Mouse (Mus musculus): ENCODE results near the gene Tma16.

Gene Tma16

DNA sequence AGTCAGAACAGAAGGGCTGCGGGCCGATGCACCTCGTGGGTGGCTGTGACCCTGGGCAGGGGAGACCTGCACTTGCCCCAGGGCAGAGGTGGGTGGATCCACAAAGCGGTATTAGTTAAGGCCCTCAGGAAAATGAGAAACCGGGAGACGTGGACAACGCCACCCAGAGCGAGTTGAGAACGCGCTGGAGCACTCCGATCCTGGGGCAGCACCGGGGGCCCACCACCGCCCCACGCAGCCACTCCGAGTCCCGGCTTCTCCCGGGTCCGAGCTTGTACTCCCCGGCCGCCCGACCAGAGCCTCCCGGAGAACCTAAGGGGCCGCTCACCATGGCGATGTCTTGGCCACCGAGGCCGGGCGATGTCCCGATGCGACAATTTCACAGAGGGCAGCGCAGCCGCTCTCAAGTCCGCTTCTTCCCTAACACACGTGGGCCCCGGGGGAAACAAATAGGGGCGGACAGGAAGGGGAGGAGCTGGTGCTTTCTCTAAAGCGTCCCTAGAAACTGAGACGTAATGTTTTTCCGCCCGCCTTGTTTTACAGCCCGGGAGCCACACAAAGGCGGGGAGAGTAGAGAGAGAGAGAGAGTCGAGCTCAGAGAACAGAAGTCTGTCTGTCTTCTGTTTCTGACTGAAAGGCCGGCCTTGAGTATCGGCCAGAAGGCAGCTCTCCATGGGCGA is at the start of gene Tma16:
TSS of gene Tma16 (minus strand) at position 447 of the 680 bp plus-strand sequence.
- in situ Hi-C loops (cut with MboI; ENCODE audit: unreplicated experiment in 2 of 2), result loop anchor here (5.0 to 25.0 kb wide), 4 partner anchors 376 to 1874 kb away; partner anchors contain the start of genes Msmo1 (in 2 of the 2) and Naf1 (in 2 of the 2)

DNA sequence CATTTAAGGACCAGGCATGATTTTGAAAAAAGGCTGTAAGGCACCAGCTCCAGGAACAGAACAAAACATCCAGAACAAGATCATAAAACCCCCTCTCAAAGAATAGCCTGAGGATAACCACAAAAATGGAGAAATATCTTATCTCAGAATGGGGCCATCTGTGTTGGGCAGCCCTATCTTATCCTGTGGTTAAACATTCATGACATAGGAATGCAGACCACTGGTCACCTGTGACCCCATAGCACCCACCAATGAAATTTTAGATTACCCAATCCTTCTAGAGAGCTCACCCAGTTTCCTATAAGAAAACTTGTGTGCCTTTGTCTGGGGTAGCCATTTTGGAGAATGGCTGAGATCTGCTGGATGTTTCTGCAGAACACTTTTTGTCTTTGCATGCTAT is 34.2 kb upstream of the Tma16 start:
- in situ Hi-C loops (cut with MboI; ENCODE audit: unreplicated experiment in 2 of 2), result loop anchor here in 1 of 2 experiments (25.0 kb wide), 1 partner anchor 392 kb away; no protein-coding TSS in a partner anchor

DNA sequence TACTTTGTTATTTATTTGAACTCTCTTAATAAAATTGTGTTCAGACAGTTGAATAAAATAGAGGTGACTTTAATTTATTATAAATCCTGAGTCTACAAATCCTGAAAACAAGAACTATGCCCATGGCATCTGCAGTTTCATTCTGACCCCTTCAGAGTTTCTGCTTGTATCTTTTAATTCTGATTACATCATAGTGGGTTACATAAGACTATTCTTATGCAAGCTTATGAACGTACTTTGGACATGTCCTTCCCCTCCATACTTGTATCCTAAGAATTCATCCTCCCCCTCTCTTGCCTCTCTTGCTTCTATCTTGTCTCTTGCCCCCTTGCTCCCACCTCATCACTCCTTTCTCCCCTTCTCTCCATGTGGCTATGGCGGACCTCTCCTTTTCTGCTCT is 32.8 kb upstream of the Tma16 start:
- in situ Hi-C loops (cut with MboI; ENCODE audit: unreplicated experiment in 2 of 2), result loop anchor here in 1 of 2 experiments (25.0 kb wide), 1 partner anchor 393 kb away; no protein-coding TSS in a partner anchor

DNA sequence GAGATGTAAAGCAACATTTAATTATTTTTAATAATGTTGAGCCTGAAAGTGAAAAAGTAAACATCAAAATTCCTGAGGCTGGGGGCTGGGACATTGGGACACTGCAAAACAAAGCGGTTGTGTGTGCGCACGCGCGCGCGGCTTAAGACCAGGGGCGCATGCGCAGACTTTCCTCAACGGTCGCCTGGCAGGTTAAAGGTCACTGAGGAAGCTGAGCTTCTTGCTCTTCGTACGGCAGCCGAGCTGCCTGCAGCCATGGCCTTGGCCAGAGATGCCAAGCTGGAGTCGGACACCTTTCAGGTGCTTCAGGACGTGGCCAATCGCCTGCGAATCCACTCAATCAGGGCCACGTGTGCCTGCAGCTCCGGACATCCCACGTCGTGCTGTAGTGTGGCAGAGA is 25.2 kb upstream of the Tma16 start, which contains the start of gene Tktl2:
TSS of gene Tktl2 (plus strand) at position 220 of the 400 bp plus-strand sequence.
- in situ Hi-C loops (cut with MboI; ENCODE audit: unreplicated experiment in 2 of 2), result loop anchor here in 1 of 2 experiments (25.0 kb wide), 1 partner anchor 401 kb away; no protein-coding TSS in a partner anchor

GRCm38 (mm10) chr8:66503381-66503780 is 17.1 kb upstream of the Tma16 start:
- in situ Hi-C loops (cut with MboI; ENCODE audit: unreplicated experiment in 2 of 2), result loop anchor here in 1 of 2 experiments (25.0 kb wide), 1 partner anchor 409 kb away; no protein-coding TSS in a partner anchor

DNA sequence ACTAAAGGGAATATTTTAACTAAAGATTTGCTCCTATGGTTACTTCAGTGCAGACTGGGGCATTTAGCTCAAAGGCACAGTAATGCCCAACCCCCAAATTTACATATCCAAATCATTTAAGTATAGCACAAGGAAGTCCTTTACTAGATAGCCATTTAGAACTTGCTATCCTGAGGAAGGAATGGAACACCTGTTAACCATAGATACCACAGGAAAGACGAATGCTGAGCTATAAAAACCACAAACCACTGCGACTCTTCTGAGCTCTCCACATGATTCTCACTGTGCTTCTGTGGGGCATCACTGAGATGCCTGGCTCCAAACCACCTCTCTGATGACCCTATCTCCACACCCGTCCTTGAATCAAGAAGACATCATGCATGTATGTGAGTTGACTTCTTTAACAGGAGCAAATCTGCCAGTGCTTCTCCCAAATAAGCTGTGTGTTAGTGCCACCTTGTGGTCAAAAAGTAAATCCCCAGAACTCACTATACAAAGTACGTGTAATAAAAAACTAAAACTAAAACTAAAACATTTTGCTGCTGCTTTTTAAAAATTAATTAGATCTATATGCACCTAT is 10.8 kb upstream of the Tma16 start:
- in situ Hi-C loops (cut with MboI; ENCODE audit: unreplicated experiment in 2 of 2), result loop anchor here (5.0 to 25.0 kb wide), 6 partner anchors 45 to 1885 kb away; partner anchors contain the start of genes Msmo1 (in 2 of the 2), Naf1 (in 2 of the 2) and Tmem192 (in 1 of the 2)

DNA sequence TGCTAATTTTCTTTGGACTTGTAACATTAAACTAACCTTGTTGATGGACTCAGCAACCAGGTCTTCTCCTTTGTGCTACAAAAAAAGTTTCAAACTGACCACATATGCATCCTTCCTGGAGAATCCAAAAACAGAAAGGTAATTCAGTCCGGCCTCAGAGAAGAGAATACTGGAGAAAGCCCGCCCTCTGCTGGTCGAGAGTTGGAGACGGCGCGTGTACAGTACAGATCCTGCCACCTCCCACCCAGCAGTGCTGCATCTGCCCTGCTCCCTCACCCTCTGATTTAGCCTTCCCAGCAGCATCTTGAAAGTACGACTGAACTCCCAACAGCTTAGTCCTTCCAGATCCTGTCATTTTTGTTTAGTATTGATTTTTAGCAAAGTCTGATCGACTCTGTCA is 9.4 kb upstream of the Tma16 start:
- in situ Hi-C loops (cut with MboI; ENCODE audit: unreplicated experiment in 2 of 2), result loop anchor here (5.0 to 25.0 kb wide), 6 partner anchors 43 to 1883 kb away; partner anchors contain the start of genes Msmo1 (in 2 of the 2), Naf1 (in 2 of the 2) and Tmem192 (in 1 of the 2)

GRCm38 (mm10) chr8:66494496-66494895 is 8.2 kb upstream of the Tma16 start:
- in situ Hi-C loops (cut with MboI; ENCODE audit: unreplicated experiment in 2 of 2), result loop anchor here (25.0 kb wide), 3 partner anchors 368 to 1882 kb away; partner anchors contain the start of genes Msmo1 (in 2 of the 2) and Naf1 (in 2 of the 2)

- in situ Hi-C loops (cut with MboI; ENCODE audit: unreplicated experiment in 2 of 2), result loop anchor here (25.0 kb wide), 3 partner anchors 372 to 1878 kb away; partner anchors contain the start of genes Msmo1 (in 2 of the 2) and Naf1 (in 2 of the 2)
Measured at GRCm38 (mm10) chr8:66490624-66491023, 4.3 kb upstream of the Tma16 start.

DNA sequence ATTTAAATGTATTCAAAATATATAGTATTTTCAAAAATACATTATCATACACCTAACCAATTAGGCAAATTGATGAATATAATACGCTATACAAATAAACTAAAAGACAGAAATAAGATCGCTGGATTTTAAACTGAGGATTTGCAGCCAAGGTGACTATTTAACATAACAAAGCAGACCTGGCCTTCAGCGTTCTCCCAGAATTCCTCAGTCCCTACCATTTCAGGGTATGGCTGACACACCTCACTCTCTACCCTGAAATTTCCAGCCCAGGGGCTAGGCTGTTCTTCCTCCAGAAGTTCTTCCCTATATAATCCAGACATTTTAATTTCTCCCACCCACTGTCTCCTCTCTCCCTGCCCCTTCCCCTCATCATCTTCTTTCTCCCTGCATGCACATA is 2.2 kb upstream of the Tma16 start:
- in situ Hi-C loops (cut with MboI; ENCODE audit: unreplicated experiment in 2 of 2), result loop anchor here (5.0 to 25.0 kb wide), 4 partner anchors 374 to 1876 kb away; partner anchors contain the start of genes Msmo1 (in 2 of the 2) and Naf1 (in 2 of the 2)

- in situ Hi-C loops (cut with MboI; ENCODE audit: unreplicated experiment in 2 of 2), result loop anchor here (25.0 kb wide), 3 partner anchors 385 to 1865 kb away; partner anchors contain the start of genes Msmo1 (in 2 of the 2) and Naf1 (in 2 of the 2)
Measured at GRCm38 (mm10) chr8:66476880-66477279, 9.4 kb downstream of the Tma16 start.

DNA sequence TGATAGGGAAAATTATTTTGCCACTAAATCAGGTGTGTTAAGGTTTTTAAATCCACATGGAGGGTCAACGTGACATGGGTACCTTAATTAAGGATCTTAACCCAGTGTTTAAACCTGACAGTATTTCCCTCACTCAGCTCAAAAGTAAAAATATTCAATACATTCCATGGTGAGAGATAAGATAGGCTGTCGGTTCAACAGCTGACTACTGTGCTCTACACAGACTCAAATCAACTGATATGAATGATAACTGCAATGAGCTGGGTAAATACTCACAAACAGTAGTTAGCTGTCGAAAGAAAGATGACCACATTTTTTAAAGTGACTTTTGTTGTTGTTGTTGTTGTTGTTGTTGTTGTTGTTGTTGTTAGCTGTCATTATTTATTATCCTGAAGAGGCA is 16.5 kb downstream of the Tma16 start:
- in situ Hi-C loops (cut with MboI; ENCODE audit: unreplicated experiment in 2 of 2), result no loop called here

GRCm38 (mm10) chr8:66457057-66457456 is 29.3 kb downstream of the Tma16 start:
- in situ Hi-C loops (cut with MboI; ENCODE audit: unreplicated experiment in 2 of 2), result no loop called here

DNA sequence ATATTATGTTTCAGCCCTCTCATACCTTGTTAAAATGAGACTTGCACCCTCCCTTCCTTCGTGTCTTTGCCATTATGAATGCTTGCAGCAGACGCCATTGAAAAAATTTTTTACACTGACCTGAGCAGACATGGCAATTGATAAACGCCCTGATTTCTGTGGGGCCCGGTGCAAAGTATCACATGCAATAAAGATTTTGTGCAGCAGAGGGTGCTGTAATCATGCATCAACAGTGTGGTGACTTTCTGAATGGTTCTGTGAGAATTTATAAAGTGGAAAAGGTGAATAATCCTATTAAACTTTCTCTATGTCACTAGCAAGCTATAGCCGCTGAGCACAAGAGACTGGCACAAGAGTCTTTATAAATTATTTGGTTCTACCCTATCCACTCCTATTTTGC is 35.6 kb downstream of the Tma16 start:
- in situ Hi-C loops (cut with MboI; ENCODE audit: unreplicated experiment in 2 of 2), result loop anchor here in 1 of 2 experiments (5.0 kb wide), 2 partner anchors 47 to 952 kb away; no protein-coding TSS in a partner anchor

- in situ Hi-C loops (cut with MboI; ENCODE audit: unreplicated experiment in 2 of 2), result loop anchor here (10.0 to 25.0 kb wide), 4 partner anchors 283 to 1833 kb away; no protein-coding TSS in a partner anchor
Measured at GRCm38 (mm10) chr8:66445351-66445750, 41.0 kb downstream of the Tma16 start.

DNA sequence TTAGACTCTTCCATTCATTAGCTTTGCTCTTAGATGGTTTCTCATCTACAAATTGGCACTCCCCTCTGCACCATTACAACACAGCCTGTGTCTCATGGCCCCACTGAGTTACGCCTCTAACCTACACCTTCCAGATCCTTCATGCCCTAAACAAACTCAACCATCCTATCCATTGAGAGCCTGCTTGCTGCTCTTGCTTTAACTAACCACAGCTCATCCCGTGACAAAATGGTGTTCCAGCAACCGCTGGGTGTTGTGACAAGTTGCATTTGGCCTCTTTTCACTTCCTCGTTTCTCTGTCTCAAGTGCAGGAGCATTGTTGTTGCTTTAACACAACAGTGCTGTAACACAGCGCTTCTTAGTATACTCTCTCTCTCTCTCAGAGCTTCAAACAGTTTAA is 42.2 kb downstream of the Tma16 start:
- in situ Hi-C loops (cut with MboI; ENCODE audit: unreplicated experiment in 2 of 2), result loop anchor here (5.0 to 25.0 kb wide), 9 partner anchors 53 to 1832 kb away; partner anchors contain the start of gene Tmem192 (in 2 of the 2)

DNA sequence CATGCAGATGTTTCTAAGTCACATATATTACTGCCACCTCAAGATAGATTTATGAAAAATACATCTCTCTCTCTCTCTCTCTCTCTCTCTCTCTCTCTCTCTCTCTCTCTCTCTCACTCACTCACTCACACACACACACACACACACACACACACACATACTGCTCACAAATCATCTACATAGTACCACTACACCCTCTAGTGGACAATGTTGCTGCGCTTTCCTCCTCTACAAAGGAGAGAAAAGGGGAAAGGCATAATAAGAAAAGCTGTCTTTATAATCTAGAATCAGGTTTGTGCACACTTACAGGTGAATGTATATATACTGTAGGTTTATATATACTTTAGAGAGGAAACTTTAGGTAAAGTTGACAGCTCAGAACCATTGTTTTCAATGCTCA is 43.6 kb downstream of the Tma16 start:
- in situ Hi-C loops (cut with MboI; ENCODE audit: unreplicated experiment in 2 of 2), result loop anchor here (5.0 to 25.0 kb wide), 9 partner anchors 55 to 1830 kb away; partner anchors contain the start of gene Tmem192 (in 2 of the 2)

DNA sequence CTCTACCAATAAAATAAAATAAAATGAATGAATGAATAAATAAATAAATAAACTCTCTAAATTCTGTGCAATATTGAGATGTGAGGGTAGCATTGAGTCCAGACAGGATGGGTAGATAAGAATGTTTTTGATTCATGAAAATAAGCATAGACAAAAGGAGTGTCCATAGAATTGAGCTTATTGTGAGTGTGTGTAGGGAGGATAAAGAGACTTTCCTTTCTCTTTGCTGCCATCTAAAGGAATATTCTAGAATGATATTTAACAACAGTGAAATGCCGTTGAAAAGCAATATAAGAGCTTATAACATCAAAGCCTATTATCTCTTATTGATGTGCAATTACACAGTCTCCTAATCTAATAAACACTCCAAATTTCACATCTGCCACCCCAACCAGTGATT is 45.2 kb downstream of the Tma16 start:
- in situ Hi-C loops (cut with MboI; ENCODE audit: unreplicated experiment in 2 of 2), result loop anchor here (5.0 to 25.0 kb wide), 9 partner anchors 56 to 1829 kb away; partner anchors contain the start of gene Tmem192 (in 2 of the 2)

DNA sequence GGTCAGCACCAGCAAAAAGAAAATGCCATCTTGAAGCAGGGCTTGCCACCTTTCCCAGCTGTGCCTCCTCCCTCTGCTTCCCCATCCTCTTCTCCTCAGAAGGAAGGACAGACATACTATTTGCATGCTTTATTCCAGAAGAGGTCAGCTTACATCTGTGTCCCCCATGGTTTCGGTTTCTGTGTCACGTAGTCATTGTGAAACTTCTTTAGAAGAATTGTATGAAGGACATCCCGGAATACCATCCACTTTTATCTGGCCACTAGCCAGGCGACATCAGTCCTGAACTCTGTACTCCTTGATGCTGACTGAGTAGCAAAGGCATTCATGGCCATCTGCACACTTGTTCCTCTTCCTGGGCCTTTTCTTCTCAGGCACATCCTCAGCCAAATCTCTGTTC is 47.9 kb downstream of the Tma16 start:
- in situ Hi-C loops (cut with MboI; ENCODE audit: unreplicated experiment in 2 of 2), result loop anchor here (25.0 kb wide), 3 partner anchors 276 to 1826 kb away; no protein-coding TSS in a partner anchor

DNA sequence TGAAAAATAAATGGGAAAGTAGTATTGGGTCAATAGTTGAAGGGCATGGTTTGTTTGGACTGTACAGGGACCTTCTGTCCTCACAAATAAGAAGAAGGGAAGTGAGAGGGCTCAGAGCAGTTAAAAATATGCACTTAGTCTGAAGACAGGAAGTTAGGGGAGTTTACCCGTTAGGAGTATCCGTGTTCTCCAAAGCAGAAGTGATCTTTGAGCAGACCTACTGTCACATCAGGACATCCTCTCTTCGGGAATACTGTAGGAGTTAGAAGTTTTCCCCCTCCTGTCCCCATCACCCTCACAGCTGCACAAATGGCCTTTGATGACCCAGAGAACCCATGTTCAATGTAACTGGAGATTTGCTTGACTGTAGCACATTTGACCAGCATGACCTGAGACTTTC is 48.4 kb downstream of the Tma16 start:
- in situ Hi-C loops (cut with MboI; ENCODE audit: unreplicated experiment in 2 of 2), result loop anchor here (25.0 kb wide), 3 partner anchors 276 to 1826 kb away; no protein-coding TSS in a partner anchor
